Mouse (Mus musculus): ENCODE data around the gene Fasn. TPM values are rescaled to one million over a fixed set of nuclear protein-coding genes. Genes with fewer than 3 reads are reported as not detected.
"Not testable (repeated sequence)": the region's sequence is repeated elsewhere in the genome, so short reads cannot be mapped to it uniquely, and the experiment has no call there.

The Fasn gene
- total and polyA plus RNA-seq, 3 experiments, result 66.6 to 529 (median 88.2) TPM

GRCm38 (mm10) chr11:120846725-120847475 lies 22.6 kb upstream of the Fasn start:
- H3K36me3 ChIP-seq (replicated peaks), result peaks cover 3% of the 10 kb centered on the region
- H3K9me3 ChIP-seq (replicated peaks), result no peaks in the 10 kb centered on the region
- H3K27me3 ChIP-seq (ENCODE audit: insufficient read depth, low read length), result peaks cover 5% of the 10 kb centered on the region; the same call in 1 of the 2 replicates
- ATAC-seq (ENCODE audit: extremely low read depth, insufficient number of reproducible peaks, low FRiP score, poor library complexity, severe bottlenecking) (no peak), DNase-seq (ENCODE audit: low spot score) (no peak)
- TF ChIP-seq TAL1 (conservative IDR thresholded peaks at IDR 0.05; ENCODE audit: low read depth, low read length), result no peak
- no peak for TF ChIP-seq CTCF (IDR thresholded peaks at IDR 0.05; ENCODE audit: low read depth, low read length)
- no peak for TF ChIP-seq POLR2AphosphoS5 (IDR thresholded peaks at IDR 0.05; ENCODE audit: insufficient replicate concordance, low read depth, low read length)
- TF ChIP-seq GATA2 (IDR thresholded peaks at IDR 0.05; ENCODE audit: borderline replicate concordance, low read depth, low read length), result no peak
- no peak for TF ChIP-seq GATA1 (IDR thresholded peaks at IDR 0.05; ENCODE audit: borderline replicate concordance, low read length)
- peaks cover 11% of the 10 kb centered on the region for H3K4me1 ChIP-seq (ENCODE audit: insufficient read depth, low read depth, low read length)
- no peak overlapping the region for H3K4me3 ChIP-seq (ENCODE audit: low read depth, low read length)

- H3K9me3 ChIP-seq (replicated peaks), result no peaks in the 10 kb centered on the region
- ATAC-seq (ENCODE audit: extremely low read depth, insufficient number of reproducible peaks, low FRiP score, poor library complexity, severe bottlenecking) (no peak), DNase-seq (ENCODE audit: low spot score) (no peak)
- H3K4me1 ChIP-seq (ENCODE audit: insufficient read depth, low read depth, low read length), result no peaks in the 10 kb centered on the region
- H3K36me3 ChIP-seq (replicated peaks), result peaks cover 3% of the 10 kb centered on the region
- TF ChIP-seq GATA1 (IDR thresholded peaks at IDR 0.05; ENCODE audit: borderline replicate concordance, low read length), result no peak
- TF ChIP-seq GATA2 (IDR thresholded peaks at IDR 0.05; ENCODE audit: borderline replicate concordance, low read depth, low read length), result no peak
- TF ChIP-seq TAL1 (conservative IDR thresholded peaks at IDR 0.05; ENCODE audit: low read depth, low read length), result no peak
- TF ChIP-seq POLR2AphosphoS5 (IDR thresholded peaks at IDR 0.05; ENCODE audit: insufficient replicate concordance, low read depth, low read length), result no peak
- no peak for TF ChIP-seq CTCF (IDR thresholded peaks at IDR 0.05; ENCODE audit: low read depth, low read length)
- H3K4me3 ChIP-seq (ENCODE audit: low read depth, low read length), result no peak overlapping the region
- H3K27me3 ChIP-seq (ENCODE audit: insufficient read depth, low read length), result peaks cover 5% of the 10 kb centered on the region; the same call in 1 of the 2 replicates
Measured at GRCm38 (mm10) chr11:120844329-120844728, 20.0 kb upstream of the Fasn start.

- Histone ChIP-seq H3K27me3 (ENCODE audit: insufficient read depth, low read length) (peaks cover 21% of the 10 kb centered on the region), H3K4me3 (ENCODE audit: low read depth, low read length) (no peak overlapping the region), H3K4me1 (ENCODE audit: insufficient read depth, low read depth, low read length) (no peaks in the 10 kb centered on the region), H3K36me3 (replicated peaks) (peaks cover 4% of the 10 kb centered on the region), H3K9me3 (replicated peaks) (no peaks in the 10 kb centered on the region)
- DNase-seq (ENCODE audit: low spot score) (no peak), ATAC-seq (ENCODE audit: extremely low read depth, insufficient number of reproducible peaks, low FRiP score, poor library complexity, severe bottlenecking) (no peak)
- no peak for TF ChIP-seq TAL1 (conservative IDR thresholded peaks at IDR 0.05; ENCODE audit: low read depth, low read length)
- no peak for TF ChIP-seq POLR2AphosphoS5 (IDR thresholded peaks at IDR 0.05; ENCODE audit: insufficient replicate concordance, low read depth, low read length)
- no peak for TF ChIP-seq GATA1 (IDR thresholded peaks at IDR 0.05; ENCODE audit: borderline replicate concordance, low read length)
- no peak for TF ChIP-seq GATA2 (IDR thresholded peaks at IDR 0.05; ENCODE audit: borderline replicate concordance, low read depth, low read length)
- TF ChIP-seq CTCF (IDR thresholded peaks at IDR 0.05; ENCODE audit: low read depth, low read length), result no peak
Measured at GRCm38 (mm10) chr11:120833555-120834280, 9.4 kb upstream of the Fasn start.

- H3K4me3 ChIP-seq (ENCODE audit: low read depth, low read length); H3K9me3 ChIP-seq (replicated peaks); H3K36me3 ChIP-seq (replicated peaks); H3K4me1 ChIP-seq (ENCODE audit: insufficient read depth, low read depth, low read length); DNase-seq (ENCODE audit: low spot score); ATAC-seq (ENCODE audit: extremely low read depth, insufficient number of reproducible peaks, low FRiP score, poor library complexity, severe bottlenecking): not testable (repeated sequence)
- peaks cover 29% of the 10 kb centered on the region for H3K27me3 ChIP-seq (ENCODE audit: insufficient read depth, low read length)
Measured at GRCm38 (mm10) chr11:120832962-120833361, 8.6 kb upstream of the Fasn start.

GRCm38 (mm10) chr11:120831659-120832440 lies 7.5 kb upstream of the Fasn start:
- peaks cover 4% of the 10 kb centered on the region for H3K36me3 ChIP-seq (replicated peaks)
- TF ChIP-seq GATA1 (IDR thresholded peaks at IDR 0.05; ENCODE audit: borderline replicate concordance, low read length) (no peak), TAL1 (conservative IDR thresholded peaks at IDR 0.05; ENCODE audit: low read depth, low read length) (no peak), GATA2 (IDR thresholded peaks at IDR 0.05; ENCODE audit: borderline replicate concordance, low read depth, low read length) (no peak), CTCF (IDR thresholded peaks at IDR 0.05; ENCODE audit: low read depth, low read length) (no peak), POLR2AphosphoS5 (IDR thresholded peaks at IDR 0.05; ENCODE audit: insufficient replicate concordance, low read depth, low read length) (no peak)
- no peaks in the 10 kb centered on the region for H3K9me3 ChIP-seq (replicated peaks)
- ATAC-seq (ENCODE audit: extremely low read depth, insufficient number of reproducible peaks, low FRiP score, poor library complexity, severe bottlenecking), result no peak
- no peak overlapping the region for H3K4me3 ChIP-seq (ENCODE audit: low read depth, low read length)
- DNase-seq (ENCODE audit: low spot score), result no peak
- H3K27me3 ChIP-seq (ENCODE audit: insufficient read depth, low read length), result peaks cover 32% of the 10 kb centered on the region
- H3K4me1 ChIP-seq (ENCODE audit: insufficient read depth, low read depth, low read length), result peaks cover 3% of the 10 kb centered on the region; the same call in 1 of the 2 replicates

GRCm38 (mm10) chr11:120830686-120831085 lies 6.3 kb upstream of the Fasn start:
- Histone ChIP-seq H3K36me3 (replicated peaks) (peaks cover 12% of the 10 kb centered on the region), H3K4me1 (ENCODE audit: insufficient read depth, low read depth, low read length) (peaks cover 7% of the 10 kb centered on the region), H3K27me3 (ENCODE audit: insufficient read depth, low read length) (peaks cover 32% of the 10 kb centered on the region), H3K4me3 (ENCODE audit: low read depth, low read length) (no peak overlapping the region), H3K9me3 (replicated peaks) (no peaks in the 10 kb centered on the region)
- TF ChIP-seq GATA2 (IDR thresholded peaks at IDR 0.05; ENCODE audit: borderline replicate concordance, low read depth, low read length), result no peak
- no peak for TF ChIP-seq TAL1 (conservative IDR thresholded peaks at IDR 0.05; ENCODE audit: low read depth, low read length)
- DNase-seq (ENCODE audit: low spot score) (no peak), ATAC-seq (ENCODE audit: extremely low read depth, insufficient number of reproducible peaks, low FRiP score, poor library complexity, severe bottlenecking) (no peak)

All from G1E (cell line).